Mouse (Mus musculus) lung, postnatal 0 days (tissue): Measurements from ENCODE around the gene Lhx8.

ENCODE experiments used
- CTCF ChIP-seq: IDR thresholded peaks from 2 replicates; pipeline ENCODE4 v1.5.1; 2016; ENCODE audit warnings: antibody characterized with exemption, mild to moderate bottlenecking
- EP300 ChIP-seq: IDR thresholded peaks from 2 replicates; pipeline ENCODE4 v1.6.1; 2016; ENCODE audit warnings: antibody characterized with exemption, mild to moderate bottlenecking, control low read depth

DNA sequence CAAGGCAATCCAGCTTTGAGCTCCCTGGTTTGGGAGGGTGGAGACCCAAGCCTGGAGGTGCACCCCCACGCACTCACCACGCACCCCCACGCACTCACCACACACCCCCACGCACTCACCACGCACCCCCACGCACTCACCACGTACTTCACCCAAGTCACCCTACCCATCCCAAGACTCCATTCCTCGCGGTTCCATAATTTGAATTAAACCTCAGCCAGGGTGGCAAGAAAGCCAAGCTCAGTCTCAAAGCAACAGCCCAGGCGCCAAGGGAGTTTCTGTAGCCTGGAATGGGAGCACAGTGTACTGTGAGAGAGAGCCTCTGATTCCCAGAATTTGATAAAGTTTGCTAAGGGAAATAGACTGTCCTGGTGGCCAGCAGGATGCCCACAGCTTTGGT is 4.3 kb upstream of the Lhx8 start:
- no peak for TF ChIP-seq CTCF
- no peak for TF ChIP-seq EP300
